ENCODE assay signal across 14 mouse cellular contexts in genomic region chr7:74506856-74507255, GRCm38 (mm10).
"Had no signal": no experiment of that assay in that cellular context is flagged by ENCODE, and none has a peak within 500 bp of the region (broad histone marks: within the 10 kb centered on the region; RNA-seq: fewer than 3 reads in every experiment).

No protein-coding gene starts in this region.

- DNase-seq: kidney, adult 11 months; kidney, adult 8-10 months; kidney, postnatal 10 days; kidney, postnatal 36 days; layer of hippocampus, postnatal 36 days; liver, embryonic 13.5 days; lung, embryonic 14.5 days; midbrain, embryonic 14.5 days; right cerebral cortex, adult 18-20 months; right cerebral cortex, postnatal 14 days; right cerebral cortex, postnatal 4 days; thymus, adult 2 months; thymus, postnatal 14 days; thymus, postnatal 4 days had no signal
